ENCODE assay signal across 8 mouse cellular contexts in the genomic region with DNA sequence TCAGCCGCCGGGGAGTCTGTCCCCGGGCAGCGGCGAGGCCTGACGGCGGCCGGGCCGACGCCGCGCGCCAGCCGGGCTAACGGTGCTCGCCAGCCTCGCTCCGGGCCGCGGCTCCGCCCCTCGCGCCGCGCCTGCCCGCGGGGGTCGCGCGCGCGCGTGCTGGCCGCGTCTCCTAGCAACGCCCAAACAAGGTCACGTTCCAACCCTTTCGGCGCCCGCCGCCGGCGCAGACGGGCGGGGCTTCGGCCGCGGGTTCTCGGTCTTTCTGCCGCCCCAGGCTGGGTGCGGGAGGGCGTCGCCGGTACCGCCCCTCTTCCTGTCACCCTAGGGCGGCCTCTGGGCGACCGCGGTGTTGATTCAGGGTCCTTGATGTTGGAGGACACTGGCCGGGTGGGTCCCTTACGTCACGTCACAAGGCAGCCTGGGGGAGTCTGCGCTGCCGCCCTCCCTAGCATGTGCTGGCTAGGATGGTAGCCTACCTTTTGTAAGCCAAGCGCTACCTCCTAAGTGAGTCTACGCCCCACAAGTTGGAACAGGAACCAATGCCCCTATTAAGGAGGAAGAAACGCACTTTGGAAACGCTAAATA. TPM values are rescaled to one million over a fixed set of nuclear protein-coding genes. Genes with fewer than 3 reads are reported as not detected.
A peak's percentile ranks its signal among the peaks of the same experiment; 100 is the strongest.
DNase-seq lines count a peak whose midpoint lies in the region; ATAC-seq and TF ChIP-seq lines count a peak whose summit lies in the region.

A gene (minus strand): TSS at position 150 of the 588 bp plus-strand sequence.

- H3K27me3 ChIP-seq in lung, embryonic 15.5 days = no peaks in the 10 kb centered on the region

- peak; percentile 65 for DNase-seq in MEL-GATA-1-ER (ENCODE audit: extremely low read depth, low read depth)
- peak; percentile 80 for DNase-seq in cerebellum, adult 8-10 months
- peak; percentile 69 for DNase-seq in layer of hippocampus, adult 9-10 months (ENCODE audit: low spot score)
- peak; percentile 87 to 90 for DNase-seq in thymus, adult 18-20 months

- TF ChIP-seq CTCF in olfactory bulb, adult 2 months (IDR thresholded peaks at IDR 0.05; ENCODE audit: insufficient read depth, low read depth, low read length) = no peak

- peak within 1 kb of the TSS; percentile 95 for H3K4me3 ChIP-seq in lung, embryonic 15.5 days
- H3K4me3 ChIP-seq in olfactory bulb, adult 2 months (ENCODE audit: insufficient read depth, low read depth, low read length) = peak within 1 kb of the TSS; percentile 90

- peak within 1 kb of the TSS; percentile 92 for H3K27ac ChIP-seq in lung, embryonic 15.5 days
- peak within 1 kb of the TSS; percentile 81 for H3K27ac ChIP-seq in olfactory bulb, adult 2 months (ENCODE audit: insufficient read depth, low read depth, low read length)

- no peaks in the 10 kb centered on the region for H3K9me3 ChIP-seq in lung, embryonic 15.5 days

- H3K9ac ChIP-seq in lung, embryonic 15.5 days = peak within 1 kb of the TSS; percentile 68

- H3K36me3 ChIP-seq in lung, embryonic 15.5 days = no peaks in the 10 kb centered on the region

- peak; percentile 80 for ATAC-seq in frontal cortex, adult (ENCODE audit: low TSS enrichment)
- peak; percentile 59 to 61 for ATAC-seq in hematopoietic stem cell, adult 5-6 weeks (replicated peaks in 1 of 2; ENCODE audit: insufficient read depth in 1 of 2, low FRiP score in 2 of 2, low TSS enrichment in 1 of 2, low read depth in 1 of 2, poor library complexity in 2 of 2, severe bottlenecking in 2 of 2)
- peak; percentile 91 for ATAC-seq in lung, embryonic 15.5 days (ENCODE audit: borderline replicate concordance, extremely low read depth, low FRiP score, low TSS enrichment)

- peak within 1 kb of the TSS; percentile 80 for H3K4me2 ChIP-seq in lung, embryonic 15.5 days

- H3K4me1 ChIP-seq in lung, embryonic 15.5 days = peaks cover 8% of the 10 kb centered on the region; the same call in 1 of the 2 replicates
- H3K4me1 ChIP-seq in olfactory bulb, adult 2 months (ENCODE audit: control insufficient read depth, insufficient read depth, low read length) = no peaks in the 10 kb centered on the region

- under 1% methylated on average over 62 of the region's 68 CpGs for WGBS in lung, embryonic 15.5 days
- WGBS in olfactory bulb, adult 2 months = under 1% methylated on average over 68 of the region's 68 CpGs

- TF ChIP-seq POLR2A in olfactory bulb, adult 2 months (IDR thresholded peaks at IDR 0.05; ENCODE audit: insufficient read depth, low read depth, low read length) = 0 out of 2 replicates have a peak, but pooled peaks have one; percentile 31

RNA-seq across cellular contexts. Expression of the gene that starts here (rescaled TPM):
- total RNA-seq in hematopoietic stem cell, adult 5-6 weeks (2017) = 32.5 and 39.1 TPM in 2 replicates
- polyA plus RNA-seq in lung, embryonic 15.5 days (2015; fragmentation: Nextera tagmentation; extraction: Ambion mirVana) = 31.0 and 33.3 TPM in 2 replicates
- polyA plus RNA-seq in olfactory bulb, adult 2 months (2012; ENCODE audit: insufficient read depth, insufficient read length, low replicate concordance, missing spikeins) = not detected in 2 replicates

Comparison
In these comparisons a context has a peak if more than half of its experiments do, and no peak if none do; other contexts are left out.
1. Peak in every context shown above with its lines: DNase-seq, ATAC-seq, H3K4me3 ChIP-seq and H3K27ac ChIP-seq.